1 mouse cellular context compared by ENCODE assay signal in the genomic region with DNA sequence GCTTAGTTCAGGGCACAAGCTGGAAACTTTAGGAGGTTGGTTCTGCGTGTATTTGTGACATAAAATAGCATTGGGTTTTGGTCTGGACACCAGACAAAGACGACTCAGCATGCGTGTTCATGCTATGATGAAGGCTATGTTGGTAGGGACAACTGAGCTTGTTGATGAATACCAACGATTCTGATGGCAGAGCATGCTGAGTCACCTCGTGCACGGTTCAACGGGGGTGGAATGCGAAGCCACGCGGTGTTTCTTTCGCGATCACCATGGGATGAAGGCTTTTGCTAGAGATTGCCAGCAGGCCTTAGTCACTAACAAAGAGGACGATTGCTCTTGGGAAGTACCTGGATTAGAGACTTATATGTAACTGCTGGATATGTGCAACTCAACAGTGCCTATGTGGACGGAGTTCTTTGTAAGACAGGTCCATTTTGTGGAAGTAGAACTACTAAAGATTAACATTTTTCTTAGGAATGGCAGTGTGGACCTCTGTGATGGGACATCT.
A peak's percentile ranks its signal among the peaks of the same experiment; 100 is the strongest.
TF ChIP-seq lines count a peak whose summit lies in the region.

No protein-coding gene starts in this region.

TF ChIP-seq in CH12.LX, 34 proteins besides CTCF, POLR2A, EP300 and RAD21 (continued from another document):
- TF ChIP-seq HCFC1 (IDR thresholded peaks at IDR 0.05; ENCODE audit: low read depth, low read length) (peak; percentile 10; the same call in 1 of the 2 replicates), ETS1 (conservative IDR thresholded peaks at IDR 0.05; ENCODE audit: low read depth, low read length) (peak; percentile 4; the same call in 1 of the 2 replicates), MEF2A (IDR thresholded peaks at IDR 0.05; ENCODE audit: borderline replicate concordance, low read depth, low read length) (no peak), MYC (IDR thresholded peaks at IDR 0.05; ENCODE audit: low read depth, low read length) (peak; percentile 87), PAX5 (IDR thresholded peaks at IDR 0.05; ENCODE audit: low read length) (no peak), TBP (conservative IDR thresholded peaks at IDR 0.05; ENCODE audit: low read depth, low read length) (no peak), MAX (IDR thresholded peaks at IDR 0.05; ENCODE audit: low read length) (peak; percentile 84; the same call in 1 of the 2 replicates), UBTF (IDR thresholded peaks at IDR 0.05; ENCODE audit: low read depth, low read length) (no peak), E2F4 (IDR thresholded peaks at IDR 0.05; ENCODE audit: insufficient replicate concordance, low read depth, low read length) (no peak), KAT2A (IDR thresholded peaks at IDR 0.05; ENCODE audit: insufficient replicate concordance, low read length) (0 out of 2 replicates have a peak, but pooled peaks have one; percentile 5), CHD2 (IDR thresholded peaks at IDR 0.05; ENCODE audit: low read length) (peak; percentile 42; the same call in 1 of the 2 replicates), RCOR1 (conservative IDR thresholded peaks at IDR 0.05; ENCODE audit: low read depth, low read length) (0 out of 2 replicates have a peak, but pooled peaks have one; percentile 32), MAFK (IDR thresholded peaks at IDR 0.05; ENCODE audit: insufficient replicate concordance, low read length) (no peak), CHD1 (IDR thresholded peaks at IDR 0.05; ENCODE audit: low read depth, low read length) (peak; percentile 96), ZNF384 (IDR thresholded peaks at IDR 0.05; ENCODE audit: low read depth, low read length) (no peak), ZKSCAN1 (IDR thresholded peaks at IDR 0.05; ENCODE audit: borderline replicate concordance, low read depth, low read length) (no peak), POLR2AphosphoS2 (IDR thresholded peaks at IDR 0.05; ENCODE audit: low read depth, low read length) (peak; percentile 46), USF1 (IDR thresholded peaks at IDR 0.05; ENCODE audit: low read depth, low read length) (no peak)
